Mouse (Mus musculus): ENCODE measurements at regions not wholly inside any gene's neighbourhood (a gene's known extent, or its start where the extent isn't known, plus 50 kb on each side); places are given as distances from the start of the nearest gene placed in this dataset.

- no peak overlapping the region for H3K9ac ChIP-seq (replicated peaks)
- no peaks in the 10 kb centered on the region for H3K9me3 ChIP-seq
- H3K4me3 ChIP-seq, result no peak overlapping the region
- WGBS, result 88% methylated on average over 6 of the region's 6 CpGs
- no peaks in the 10 kb centered on the region for H3K27me3 ChIP-seq
- no peak for ATAC-seq (replicated peaks)
- H3K4me1 ChIP-seq, result no peaks in the 10 kb centered on the region
- H3K36me3 ChIP-seq, result no peaks in the 10 kb centered on the region
- H3K27ac ChIP-seq (replicated peaks), result no peak overlapping the region
- no peak overlapping the region for H3K4me2 ChIP-seq (replicated peaks)
These were observed 62.2 kb downstream of the Ttc32 start for GRCm38 (mm10) chr12:9091951-9092350.

GRCm38 (mm10) chr12:9095061-9095460 is 65.3 kb downstream of the Ttc32 start:
- Histone ChIP-seq H3K4me1 (no peaks in the 10 kb centered on the region), H3K36me3 (no peaks in the 10 kb centered on the region), H3K9ac (replicated peaks) (no peak overlapping the region), H3K9me3 (no peaks in the 10 kb centered on the region), H3K27me3 (no peaks in the 10 kb centered on the region), H3K27ac (replicated peaks) (no peak overlapping the region), H3K4me2 (replicated peaks) (no peak overlapping the region), H3K4me3 (no peak overlapping the region)
- no peak for ATAC-seq (replicated peaks)

- 60% methylated on average over 3 of the region's 3 CpGs for WGBS
- Histone ChIP-seq H3K27me3 (no peaks in the 10 kb centered on the region), H3K9me3 (no peaks in the 10 kb centered on the region), H3K27ac (replicated peaks) (no peak overlapping the region), H3K9ac (replicated peaks) (no peak overlapping the region), H3K4me2 (replicated peaks) (no peak overlapping the region), H3K4me3 (no peak overlapping the region), H3K4me1 (no peaks in the 10 kb centered on the region), H3K36me3 (no peaks in the 10 kb centered on the region)
- no peak for ATAC-seq (replicated peaks)
These were observed 76.6 kb downstream of the Ttc32 start for GRCm38 (mm10) chr12:9106416-9106815.

DNA sequence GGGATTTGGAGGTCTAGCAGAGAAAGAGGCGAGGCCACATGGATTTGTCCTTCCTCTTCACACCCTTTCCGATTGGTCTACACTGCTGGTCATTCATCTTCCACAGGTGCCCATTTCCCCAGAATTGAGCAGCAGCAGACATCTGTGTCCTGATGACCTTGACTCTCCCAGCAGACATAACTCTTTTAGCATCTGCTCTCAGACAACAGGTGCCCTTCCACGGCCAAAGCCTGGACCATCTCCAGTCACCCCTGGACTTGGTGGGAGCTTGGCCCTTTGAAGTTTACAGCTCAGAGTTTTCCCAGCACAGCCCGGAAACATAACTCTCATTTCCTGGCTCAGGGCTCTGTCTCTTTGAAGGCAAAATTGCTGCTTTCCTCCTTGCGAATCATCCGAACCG is 80.0 kb downstream of the Ttc32 start:
- H3K9me3 ChIP-seq, result no peaks in the 10 kb centered on the region
- H3K27ac ChIP-seq (replicated peaks), result no peak overlapping the region
- H3K36me3 ChIP-seq, result no peaks in the 10 kb centered on the region
- H3K9ac ChIP-seq (replicated peaks), result no peak overlapping the region
- WGBS, result 93% methylated on average over 7 of the region's 7 CpGs
- no peaks in the 10 kb centered on the region for H3K27me3 ChIP-seq
- no peak overlapping the region for H3K4me3 ChIP-seq
- H3K4me2 ChIP-seq (replicated peaks), result no peak overlapping the region
- ATAC-seq (replicated peaks), result no peak
- no peaks in the 10 kb centered on the region for H3K4me1 ChIP-seq

GRCm38 (mm10) chr12:9112161-9112674 is 82.4 kb downstream of the Ttc32 start:
- H3K27me3 ChIP-seq, result no peaks in the 10 kb centered on the region
- no peak overlapping the region for H3K9ac ChIP-seq (replicated peaks)
- no peaks in the 10 kb centered on the region for H3K36me3 ChIP-seq
- no peak overlapping the region for H3K4me3 ChIP-seq
- H3K27ac ChIP-seq (replicated peaks), result no peak overlapping the region
- ATAC-seq (replicated peaks), result no peak
- WGBS, result 76% methylated on average over 3 of the region's 3 CpGs
- H3K4me2 ChIP-seq (replicated peaks), result no peak overlapping the region
- H3K9me3 ChIP-seq, result no peaks in the 10 kb centered on the region
- no peaks in the 10 kb centered on the region for H3K4me1 ChIP-seq

- H3K27me3 ChIP-seq, result no peaks in the 10 kb centered on the region
- H3K36me3 ChIP-seq, result no peaks in the 10 kb centered on the region
- H3K4me3 ChIP-seq, result no peak overlapping the region
- WGBS, result 77% methylated on average over 6 of the region's 6 CpGs
- no peak overlapping the region for H3K4me2 ChIP-seq (replicated peaks)
- no peak overlapping the region for H3K27ac ChIP-seq (replicated peaks)
- H3K9ac ChIP-seq (replicated peaks), result no peak overlapping the region
- H3K9me3 ChIP-seq, result no peaks in the 10 kb centered on the region
- no peak for ATAC-seq (replicated peaks)
- peaks cover 2% of the 10 kb centered on the region; the same call in 1 of the 2 replicates for H3K4me1 ChIP-seq
These were observed 83.9 kb downstream of the Ttc32 start for GRCm38 (mm10) chr12:9113652-9114051.

- Histone ChIP-seq H3K9me3 (no peaks in the 10 kb centered on the region), H3K4me1 (peaks cover 3% of the 10 kb centered on the region; the same call in 1 of the 2 replicates), H3K4me2 (replicated peaks) (no peak overlapping the region), H3K9ac (replicated peaks) (no peak overlapping the region), H3K4me3 (no peak overlapping the region), H3K27me3 (no peaks in the 10 kb centered on the region), H3K27ac (replicated peaks) (no peak overlapping the region), H3K36me3 (no peaks in the 10 kb centered on the region)
- no peak for ATAC-seq (replicated peaks)
- WGBS, result 91% methylated on average over 1 of the region's 1 CpGs
These were observed 84.3 kb downstream of the Ttc32 start for GRCm38 (mm10) chr12:9114061-9114460.

DNA sequence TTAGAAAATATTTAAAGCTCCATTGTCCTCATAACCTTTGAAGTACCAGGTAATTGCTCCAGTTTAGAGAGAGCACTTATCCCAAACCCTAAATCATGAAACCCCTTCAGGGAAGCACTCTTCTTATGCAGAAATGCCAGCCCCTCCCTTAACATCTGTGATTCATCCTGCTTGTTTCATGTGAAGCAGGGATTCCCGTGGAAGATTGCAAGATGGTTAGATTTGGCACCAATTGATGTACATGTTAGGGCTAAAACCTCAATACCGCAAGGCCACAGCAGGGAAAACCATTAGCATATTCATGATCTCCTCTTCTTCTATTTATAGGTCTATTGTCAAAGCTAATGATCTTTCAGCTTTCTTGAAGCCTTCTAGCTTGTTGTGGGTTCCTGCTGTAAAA is 88.8 kb downstream of the Ttc32 start:
- Histone ChIP-seq H3K4me1 (peaks cover 3% of the 10 kb centered on the region; the same call in 1 of the 2 replicates), H3K36me3 (no peaks in the 10 kb centered on the region), H3K27ac (replicated peaks) (no peak overlapping the region), H3K4me3 (no peak overlapping the region), H3K4me2 (replicated peaks) (no peak overlapping the region), H3K9ac (replicated peaks) (no peak overlapping the region), H3K27me3 (no peaks in the 10 kb centered on the region), H3K9me3 (no peaks in the 10 kb centered on the region)
- ATAC-seq (replicated peaks), result no peak
- 20% methylated on average over 2 of the region's 2 CpGs for WGBS

- no peaks in the 10 kb centered on the region for H3K36me3 ChIP-seq
- ATAC-seq (replicated peaks), result no peak
- 85% methylated on average over 10 of the region's 10 CpGs for WGBS
- no peak overlapping the region for H3K9ac ChIP-seq (replicated peaks)
- no peak overlapping the region for H3K4me3 ChIP-seq
- no peak overlapping the region for H3K4me2 ChIP-seq (replicated peaks)
- no peaks in the 10 kb centered on the region for H3K27me3 ChIP-seq
- H3K9me3 ChIP-seq, result no peaks in the 10 kb centered on the region
- no peak overlapping the region for H3K27ac ChIP-seq (replicated peaks)
- no peaks in the 10 kb centered on the region for H3K4me1 ChIP-seq
These were observed 98.2 kb downstream of the Ttc32 start for GRCm38 (mm10) chr12:9127931-9128550.

- Histone ChIP-seq H3K9me3 (no peaks in the 10 kb centered on the region), H3K9ac (replicated peaks) (no peak overlapping the region), H3K4me3 (no peak overlapping the region), H3K4me1 (no peaks in the 10 kb centered on the region), H3K4me2 (replicated peaks) (no peak overlapping the region), H3K27me3 (no peaks in the 10 kb centered on the region), H3K27ac (replicated peaks) (no peak overlapping the region), H3K36me3 (no peaks in the 10 kb centered on the region)
- 69% methylated on average over 6 of the region's 6 CpGs for WGBS
- no peak for ATAC-seq (replicated peaks)
These were observed 98.9 kb downstream of the Ttc32 start for GRCm38 (mm10) chr12:9128581-9129275.

DNA sequence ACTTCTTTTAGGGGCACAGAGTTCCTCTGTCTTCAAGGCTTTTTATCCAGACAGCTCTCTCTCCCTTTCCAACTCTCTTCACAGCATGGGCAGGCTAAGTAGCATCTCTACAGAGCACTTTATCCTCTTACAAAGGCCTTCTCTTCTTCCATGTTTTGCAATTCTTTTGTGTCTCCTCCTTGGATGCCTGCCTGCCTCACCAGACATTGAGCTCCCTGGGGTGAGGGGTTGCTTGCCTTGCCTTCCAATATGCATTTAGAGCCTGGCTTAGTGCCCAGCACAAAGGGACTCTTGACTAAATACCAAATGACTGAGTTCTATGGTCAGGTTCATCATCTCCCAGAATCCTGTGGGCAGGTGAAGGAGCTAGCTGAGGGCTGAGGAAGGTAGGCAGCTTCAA is 102.8 kb downstream of the Ttc32 start:
- H3K4me2 ChIP-seq (replicated peaks), result no peak overlapping the region
- no peak overlapping the region for H3K9ac ChIP-seq (replicated peaks)
- H3K4me3 ChIP-seq, result no peak overlapping the region

DNA sequence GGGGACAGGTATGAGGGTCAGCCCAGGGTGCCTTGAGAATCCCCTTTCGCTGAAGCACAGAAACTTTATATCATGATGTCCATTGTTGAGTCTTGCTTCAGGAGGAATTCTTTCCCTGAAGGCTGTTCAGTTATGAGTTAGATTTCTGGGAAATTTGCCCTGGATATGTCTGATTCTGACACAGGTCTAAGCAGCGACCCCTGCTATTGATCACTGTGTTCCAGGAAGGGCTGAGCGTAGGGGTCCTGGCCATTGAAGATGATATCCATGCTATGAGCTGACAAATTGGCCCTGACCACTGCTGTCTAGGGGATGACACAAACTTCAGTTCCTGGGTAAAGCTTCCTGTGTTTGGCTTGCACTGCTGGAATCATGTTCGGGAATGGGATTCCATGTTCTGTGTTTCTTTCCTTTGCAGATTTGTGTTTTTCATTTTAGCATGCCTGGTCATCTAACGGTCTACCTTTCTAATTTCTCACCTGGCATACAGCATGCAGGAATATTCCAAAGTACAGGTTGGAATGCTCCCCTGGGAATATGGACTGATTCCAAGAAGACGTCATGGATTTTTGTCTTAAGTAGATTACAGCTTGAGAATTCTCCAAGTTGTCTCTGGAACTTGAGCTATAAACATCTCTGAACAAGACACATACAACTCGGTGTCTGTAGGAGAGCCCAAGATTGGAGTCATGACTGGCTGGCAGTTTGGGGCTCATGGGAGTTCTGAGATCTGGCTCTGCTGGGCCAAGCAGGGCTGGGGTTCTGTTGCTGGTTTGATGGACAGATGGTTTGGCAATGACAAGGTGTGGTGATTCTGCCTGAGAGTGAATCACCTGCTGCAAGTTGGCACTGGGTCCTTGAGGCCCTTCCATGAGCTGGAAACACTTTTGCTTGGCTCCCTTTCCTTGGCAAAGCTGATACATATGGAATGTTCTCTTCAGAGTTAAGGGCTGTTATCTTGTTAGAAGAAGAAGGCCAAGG is 104.4 kb downstream of the Ttc32 start:
- Histone ChIP-seq H3K36me3 (no peaks in the 10 kb centered on the region), H3K9ac (replicated peaks) (no peak overlapping the region), H3K27ac (replicated peaks) (no peak overlapping the region), H3K4me3 (no peak overlapping the region), H3K4me2 (replicated peaks) (no peak overlapping the region), H3K9me3 (no peaks in the 10 kb centered on the region), H3K27me3 (no peaks in the 10 kb centered on the region), H3K4me1 (no peaks in the 10 kb centered on the region)
- 93% methylated on average over 7 of the region's 7 CpGs for WGBS
- ATAC-seq (replicated peaks), result no peak

More for the DNA sequence above, 102.8 kb downstream of the Ttc32 start:
- Histone ChIP-seq H3K4me1 (no peaks in the 10 kb centered on the region), H3K27me3 (no peaks in the 10 kb centered on the region), H3K27ac (replicated peaks) (no peak overlapping the region), H3K9me3 (no peaks in the 10 kb centered on the region), H3K36me3 (no peaks in the 10 kb centered on the region)
- no peak for ATAC-seq (replicated peaks)
